8 mouse cellular contexts compared by ENCODE assay signal in the genomic region with DNA sequence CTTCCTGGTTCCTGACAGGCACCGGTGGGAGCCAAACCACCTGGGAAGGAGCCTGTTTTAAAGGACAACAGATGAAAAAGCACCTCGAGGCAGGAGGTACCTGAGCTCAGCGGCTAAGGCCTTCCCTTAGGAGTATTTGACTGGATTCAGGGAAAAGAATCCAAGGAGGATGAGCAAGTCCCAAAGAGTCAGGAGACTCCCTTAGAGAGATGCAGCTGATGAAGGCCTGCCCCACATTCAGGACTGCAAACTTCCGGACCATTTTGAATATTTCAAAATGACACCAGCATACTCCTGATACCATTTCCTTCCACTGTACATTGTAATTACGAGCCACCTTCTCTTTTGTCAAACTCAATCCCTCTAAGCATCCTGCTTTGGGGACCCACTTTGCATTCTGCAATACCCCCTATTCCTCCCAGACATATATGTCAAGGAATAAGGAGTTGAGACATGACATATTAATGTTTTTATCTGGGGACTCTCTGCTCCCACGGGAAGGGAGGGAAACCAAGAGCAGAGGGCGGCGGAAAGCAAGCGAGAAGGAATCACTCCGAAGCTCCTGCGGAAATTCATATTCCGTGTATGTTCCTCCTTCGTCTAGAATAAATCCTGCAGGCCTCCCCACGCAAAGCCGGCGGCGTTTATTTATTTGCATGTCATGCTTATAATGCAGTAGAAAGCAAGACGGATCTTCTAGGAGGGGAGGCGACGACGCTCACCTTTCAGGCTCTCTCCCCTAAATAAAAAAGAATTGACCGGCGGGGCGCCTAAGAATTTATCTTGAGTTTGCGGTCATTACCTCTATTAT.
DNase-seq lines count a peak whose midpoint lies in the region; ATAC-seq and TF ChIP-seq lines count a peak whose summit lies in the region.

No protein-coding gene starts in this region.

- peaks cover 22% of the 10 kb centered on the region for H3K4me1 ChIP-seq in heart, embryonic 15.5 days (replicated peaks)
- H3K4me1 ChIP-seq in heart, adult 2 months (ENCODE audit: control insufficient read depth, insufficient read depth, low read length), result peaks cover 2% of the 10 kb centered on the region
- 0 out of 2 replicates have a peak, but pooled peaks cover 6% of the 10 kb centered on the region for H3K4me1 ChIP-seq in forebrain, postnatal 0 days (ENCODE audit: insufficient read depth)
- H3K4me1 ChIP-seq in midbrain, embryonic 15.5 days, result peaks cover 26% of the 10 kb centered on the region

- H3K27me3 ChIP-seq in heart, embryonic 15.5 days, result peaks cover 16% of the 10 kb centered on the region; the same call in 1 of the 2 replicates
- peaks cover 11% of the 10 kb centered on the region for H3K27me3 ChIP-seq in heart, adult 2 months (ENCODE audit: control insufficient read depth, insufficient read depth, low read length)
- peaks cover 46% of the 10 kb centered on the region for H3K27me3 ChIP-seq in forebrain, postnatal 0 days (ENCODE audit: insufficient read depth, low read length)
- peaks cover 34% of the 10 kb centered on the region for H3K27me3 ChIP-seq in midbrain, embryonic 15.5 days (replicated peaks)

- no peaks in the 10 kb centered on the region for H3K79me2 ChIP-seq in heart, adult 2 months (replicated peaks; ENCODE audit: control insufficient read depth, insufficient read depth, low read length)

- no peaks in the 10 kb centered on the region for H3K36me3 ChIP-seq in heart, embryonic 15.5 days
- no peaks in the 10 kb centered on the region for H3K36me3 ChIP-seq in heart, adult 2 months (ENCODE audit: control insufficient read depth, insufficient read depth, low read length)
- no peaks in the 10 kb centered on the region for H3K36me3 ChIP-seq in forebrain, postnatal 0 days (ENCODE audit: insufficient read depth)
- H3K36me3 ChIP-seq in midbrain, embryonic 15.5 days (replicated peaks), result no peaks in the 10 kb centered on the region

- no peak for ATAC-seq in heart, embryonic 15.5 days (replicated peaks; ENCODE audit: insufficient number of reproducible peaks, insufficient read depth, low FRiP score, low read depth)
- no peak for ATAC-seq in forebrain, postnatal 0 days
- ATAC-seq in midbrain, embryonic 15.5 days (replicated peaks), result no peak

- H3K27ac ChIP-seq in heart, embryonic 15.5 days, result peak overlapping the region; percentile 57; the same call in 1 of the 2 replicates
- H3K27ac ChIP-seq in heart, adult 2 months, result no peak overlapping the region
- H3K27ac ChIP-seq in forebrain, postnatal 0 days (ENCODE audit: low read depth, low read length), result no peak overlapping the region
- H3K27ac ChIP-seq in midbrain, embryonic 15.5 days, result no peak overlapping the region

- H3K9ac ChIP-seq in heart, embryonic 15.5 days, result no peak overlapping the region
- no peak overlapping the region for H3K9ac ChIP-seq in heart, adult 2 months (ENCODE audit: low read depth, low read length)
- no peak overlapping the region for H3K9ac ChIP-seq in forebrain, postnatal 0 days
- no peak overlapping the region for H3K9ac ChIP-seq in midbrain, embryonic 15.5 days

- intact Hi-C loops in heart, adult 2 months (cut with DNase I), result loop anchor here (10.0 kb wide), 2 partner anchors 916 to 1186 kb away; a partner anchor contains a TSS

- no peak for TF ChIP-seq POLR2A in heart, adult 2 months (IDR thresholded peaks at IDR 0.05; ENCODE audit: insufficient read depth, low read depth, low read length)

- H3K4me3 ChIP-seq in heart, embryonic 15.5 days, result peak overlapping the region; percentile 58
- H3K4me3 ChIP-seq in heart, adult 2 months, result no peak overlapping the region
- no peak overlapping the region for H3K4me3 ChIP-seq in forebrain, postnatal 0 days (ENCODE audit: low read depth, low read length)
- H3K4me3 ChIP-seq in midbrain, embryonic 15.5 days, result no peak overlapping the region

- no peaks in the 10 kb centered on the region for H3K9me3 ChIP-seq in heart, embryonic 15.5 days (replicated peaks)
- H3K9me3 ChIP-seq in forebrain, postnatal 0 days (ENCODE audit: low read length), result no peaks in the 10 kb centered on the region
- no peaks in the 10 kb centered on the region for H3K9me3 ChIP-seq in midbrain, embryonic 15.5 days

- H3K4me2 ChIP-seq in heart, embryonic 15.5 days, result peak overlapping the region; percentile 96
- no peak overlapping the region for H3K4me2 ChIP-seq in forebrain, postnatal 0 days (ENCODE audit: low read depth)
- peak overlapping the region; percentile 56; the same call in 1 of the 2 replicates for H3K4me2 ChIP-seq in midbrain, embryonic 15.5 days

- DNase-seq in heart, adult 2 months, result no peak
- peak; percentile 49 for DNase-seq in cerebellum, adult 11-12 months
- peak; percentile 33 for DNase-seq in forebrain, postnatal 0 days
- no peak for DNase-seq in frontal cortex, postnatal 14 days (ENCODE audit: low spot score in 2 of 2)
- DNase-seq in MN1 (ENCODE audit: low spot score), result no peak
- no peak for DNase-seq in lung, adult 18-20 months

- 27% methylated on average over 25 of the region's 25 CpGs for WGBS in heart, embryonic 15.5 days
- WGBS in heart, adult 2 months, result 54% methylated on average over 25 of the region's 25 CpGs
- WGBS in forebrain, postnatal 0 days, result 7% methylated on average over 25 of the region's 25 CpGs
- WGBS in midbrain, embryonic 15.5 days, result 4% methylated on average over 25 of the region's 25 CpGs

- TF ChIP-seq CTCF in heart, adult 2 months (IDR thresholded peaks at IDR 0.05), result no peak
- no peak for TF ChIP-seq CTCF in forebrain, postnatal 0 days (IDR thresholded peaks at IDR 0.05; ENCODE audit: low read depth)

- no peak for TF ChIP-seq EP300 in heart, adult 2 months (IDR thresholded peaks at IDR 0.05; ENCODE audit: insufficient read depth, low read depth, low read length)

Comparison
In these comparisons a context has a peak if more than half of its experiments do, and no peak if none do; other contexts are left out.
1. DNase-seq: peak in cerebellum, adult 11-12 months (single experiment) and forebrain, postnatal 0 days (single experiment); none in heart, adult 2 months (0 of 2), frontal cortex, postnatal 14 days (0 of 2), MN1 (single experiment) and lung, adult 18-20 months (0 of 2).